ENCODE assay signal across 8 mouse cellular contexts in the genomic region with DNA sequence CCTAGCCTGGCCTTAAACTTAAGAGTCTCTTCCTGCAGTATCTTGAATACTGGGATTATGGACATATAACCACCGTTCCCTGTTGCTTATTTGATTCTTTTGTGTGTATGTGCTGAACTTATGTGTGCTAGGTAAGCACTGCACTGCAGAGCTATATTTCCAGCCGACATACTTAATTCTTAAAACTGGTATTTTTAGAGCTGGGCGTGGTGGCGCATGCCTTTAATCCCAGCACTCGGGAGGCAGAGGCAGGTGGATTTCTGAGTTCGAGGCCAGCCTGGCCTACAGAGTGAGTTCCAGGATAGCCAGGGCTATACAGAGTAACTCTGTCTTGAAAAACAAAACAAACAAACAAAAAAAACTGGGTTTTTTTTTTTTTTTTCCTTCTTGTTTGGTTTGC. TPM values are rescaled to one million over a fixed set of nuclear protein-coding genes. Genes with fewer than 3 reads are reported as not detected.
A peak's percentile ranks its signal among the peaks of the same experiment; 100 is the strongest.
DNase-seq lines count a peak whose midpoint lies in the region; ATAC-seq and TF ChIP-seq lines count a peak whose summit lies in the region.
"Not testable (repeated sequence)": the region's sequence is repeated elsewhere in the genome, so short reads cannot be mapped to it uniquely, and the experiment has no call there.

No protein-coding gene starts in this region.

- peak overlapping the region; percentile 94 for H3K4me2 ChIP-seq in hindbrain, embryonic 12.5 days (replicated peaks)
- H3K4me2 ChIP-seq in kidney, embryonic 15.5 days: peak overlapping the region; percentile 72
- peak overlapping the region; percentile 96 for H3K4me2 ChIP-seq in liver, embryonic 14.5 days (ENCODE audit: low read depth)
- H3K4me2 ChIP-seq in midbrain, embryonic 11.5 days: 0 out of 2 replicates have a peak overlapping the region, but pooled peaks have one; percentile 11
- peak overlapping the region; percentile 36 for H3K4me2 ChIP-seq in neural tube, embryonic 14.5 days (ENCODE audit: low read depth, low read length)

- ATAC-seq in G1E (ENCODE audit: extremely low read depth, insufficient number of reproducible peaks, low FRiP score, poor library complexity, severe bottlenecking); hindbrain, embryonic 12.5 days (ENCODE audit: low FRiP score); kidney, embryonic 15.5 days (replicated peaks; ENCODE audit: low FRiP score); liver, embryonic 14.5 days (ENCODE audit: insufficient read depth); midbrain, embryonic 11.5 days (ENCODE audit: low FRiP score); neural tube, embryonic 14.5 days (ENCODE audit: low read depth): not testable (repeated sequence)

- not testable (repeated sequence) for H3K9me3 ChIP-seq in G1E (replicated peaks); erythroblast, embryonic 14.5 days (ENCODE audit: control insufficient read depth, low read length); hindbrain, embryonic 12.5 days (replicated peaks); kidney, embryonic 15.5 days (replicated peaks); liver, embryonic 14.5 days (ENCODE audit: control insufficient read depth, low read length); midbrain, embryonic 11.5 days (ENCODE audit: control insufficient read depth, low read length); neural tube, embryonic 14.5 days (ENCODE audit: control insufficient read depth, low read length)

- not testable (repeated sequence) for TF ChIP-seq EP300 in liver, embryonic 14.5 days (IDR thresholded peaks at IDR 0.05; ENCODE audit: low read depth)

- H3K27me3 ChIP-seq in G1E (ENCODE audit: insufficient read depth, low read length); erythroblast, embryonic 14.5 days (ENCODE audit: control insufficient read depth); hindbrain, embryonic 12.5 days; kidney, embryonic 15.5 days; liver, embryonic 14.5 days (ENCODE audit: control insufficient read depth, insufficient read depth, low read length); midbrain, embryonic 11.5 days (ENCODE audit: control insufficient read depth, insufficient read depth, low read length); neural tube, embryonic 14.5 days (ENCODE audit: control insufficient read depth, insufficient read depth, low read length): not testable (repeated sequence)

- not testable (repeated sequence) for TF ChIP-seq CTCF in G1E (IDR thresholded peaks at IDR 0.05; ENCODE audit: low read depth, low read length); liver, embryonic 14.5 days (IDR thresholded peaks at IDR 0.05; ENCODE audit: low read depth)

- peaks cover 27% of the 10 kb centered on the region for H3K36me3 ChIP-seq in G1E (replicated peaks)
- H3K36me3 ChIP-seq in erythroblast, embryonic 14.5 days (ENCODE audit: control insufficient read depth): peaks cover 45% of the 10 kb centered on the region
- H3K36me3 ChIP-seq in hindbrain, embryonic 12.5 days; midbrain, embryonic 11.5 days (ENCODE audit: control insufficient read depth, insufficient read depth, low read length); neural tube, embryonic 14.5 days (ENCODE audit: control insufficient read depth, insufficient read depth, low read length): not testable (repeated sequence)
- peaks cover 26% of the 10 kb centered on the region for H3K36me3 ChIP-seq in kidney, embryonic 15.5 days
- H3K36me3 ChIP-seq in liver, embryonic 14.5 days (replicated peaks; ENCODE audit: control insufficient read depth, insufficient read depth, low read depth): peaks cover 16% of the 10 kb centered on the region

- not testable (repeated sequence) for H3K9ac ChIP-seq in hindbrain, embryonic 12.5 days; kidney, embryonic 15.5 days; midbrain, embryonic 11.5 days (ENCODE audit: low read length); neural tube, embryonic 14.5 days (replicated peaks; ENCODE audit: low read depth, low read length)
- H3K9ac ChIP-seq in liver, embryonic 14.5 days (replicated peaks): peak overlapping the region; percentile 33; the same call in 1 of the 2 replicates

- H3K4me1 ChIP-seq in G1E (ENCODE audit: insufficient read depth, low read depth, low read length): peaks cover 35% of the 10 kb centered on the region
- peaks cover 52% of the 10 kb centered on the region for H3K4me1 ChIP-seq in erythroblast, embryonic 14.5 days (ENCODE audit: control insufficient read depth)
- peaks cover 28% of the 10 kb centered on the region for H3K4me1 ChIP-seq in hindbrain, embryonic 12.5 days
- H3K4me1 ChIP-seq in kidney, embryonic 15.5 days: peaks cover 21% of the 10 kb centered on the region
- peaks cover 20 to 33% of the 10 kb centered on the region in 2 experiments for H3K4me1 ChIP-seq in liver, embryonic 14.5 days (replicated peaks; ENCODE audit: control insufficient read depth in 2 of 2, insufficient read depth in 2 of 2, low read length in 1 of 2)
- peaks cover 21% of the 10 kb centered on the region for H3K4me1 ChIP-seq in midbrain, embryonic 11.5 days (ENCODE audit: control insufficient read depth, insufficient read depth, low read length)
- peaks cover 16% of the 10 kb centered on the region; the same call in 1 of the 2 replicates for H3K4me1 ChIP-seq in neural tube, embryonic 14.5 days (ENCODE audit: control insufficient read depth, insufficient read depth, low read length)

- WGBS in hindbrain, embryonic 12.5 days: 94% methylated on average over 6 of the region's 6 CpGs
- WGBS in kidney, embryonic 15.5 days: 93% methylated on average over 6 of the region's 6 CpGs
- 70% methylated on average over 6 of the region's 6 CpGs for WGBS in liver, embryonic 14.5 days (ENCODE audit: insufficient replicate concordance)
- WGBS in midbrain, embryonic 11.5 days: 93% methylated on average over 6 of the region's 6 CpGs
- WGBS in neural tube, embryonic 14.5 days: 94% methylated on average over 6 of the region's 6 CpGs

- H3K4me3 ChIP-seq in G1E (ENCODE audit: low read depth, low read length): peak overlapping the region; percentile 44; the same call in 1 of the 2 replicates
- peak overlapping the region; percentile 79 for H3K4me3 ChIP-seq in erythroblast, embryonic 14.5 days (replicated peaks)
- H3K4me3 ChIP-seq in hindbrain, embryonic 12.5 days; midbrain, embryonic 11.5 days (ENCODE audit: low read depth, low read length); neural tube, embryonic 14.5 days (ENCODE audit: low read depth, low read length): not testable (repeated sequence)
- H3K4me3 ChIP-seq in kidney, embryonic 15.5 days (replicated peaks): 0 out of 2 replicates have a peak overlapping the region, but pooled peaks have one; percentile 66
- peak overlapping the region; percentile 51 to 100; a peak in 3 of 4 replicates for H3K4me3 ChIP-seq in liver, embryonic 14.5 days (ENCODE audit: insufficient read depth in 1 of 2, low read depth in 2 of 2, low read length in 2 of 2)

- not testable (repeated sequence) for DNase-seq in G1E (ENCODE audit: low spot score); liver, embryonic 14.5 days (ENCODE audit: low read depth in 3 of 3, low spot score in 3 of 3); midbrain, embryonic 11.5 days (ENCODE audit: low spot score, missing footprints)
- DNase-seq in heart, adult 11 months: peak; percentile 58

- not testable (repeated sequence) for H3K27ac ChIP-seq in hindbrain, embryonic 12.5 days; kidney, embryonic 15.5 days; liver, embryonic 14.5 days; midbrain, embryonic 11.5 days (ENCODE audit: low read depth, low read length); neural tube, embryonic 14.5 days (ENCODE audit: low read depth, low read length)

RNA-seq across cellular contexts. Expression of a gene that starts 2.6 kb away (rescaled TPM):
- total RNA-seq in G1E (2014; fragmentation: Nextera tagmentation) (87.7 and 91.5 TPM in 2 replicates), G1E (2017) (59.1 and 66.4 TPM in 2 replicates)
- 29.9 and 42.5 TPM in 2 replicates for polyA plus RNA-seq in G1E (2012)
- polyA plus RNA-seq in erythroblast, embryonic 14.5 days (2012): 0.88 and 1.4 TPM in 2 replicates
- 46.7 and 51.4 TPM in 2 replicates for polyA plus RNA-seq in hindbrain, embryonic 12.5 days (2016; fragmentation: Nextera tagmentation; extraction: Ambion mirVana)
- 45.8 and 49.3 TPM in 2 replicates for polyA plus RNA-seq in kidney, embryonic 15.5 days (2015; fragmentation: Nextera tagmentation; extraction: Ambion mirVana)
- 13.6 and 17.3 TPM in 2 replicates for polyA plus RNA-seq in liver, embryonic 14.5 days (2012; rRNA removed)
- polyA plus RNA-seq in liver, embryonic 14.5 days (2014; fragmentation: Nextera tagmentation; extraction: Ambion mirVana): 25.3 and 28.1 TPM in 2 replicates
- 66.8 and 73.4 TPM in 2 replicates for polyA plus RNA-seq in midbrain, embryonic 11.5 days (2014; fragmentation: Nextera tagmentation; extraction: Ambion mirVana)
- polyA plus RNA-seq in neural tube, embryonic 14.5 days (2014; fragmentation: Nextera tagmentation; extraction: Ambion mirVana): 47.6 and 50.5 TPM in 2 replicates

RNA-seq across cellular contexts. Expression of a gene that starts 41.1 kb away (rescaled TPM):
- total RNA-seq in G1E (2014; fragmentation: Nextera tagmentation) (6.1 and 11.7 TPM in 2 replicates), G1E (2017) (11.3 and 11.4 TPM in 2 replicates)
- polyA plus RNA-seq in G1E (2012): 1.3 and 2.0 TPM in 2 replicates
- 0.09 and 0.10 TPM in 2 replicates for polyA plus RNA-seq in erythroblast, embryonic 14.5 days (2012)
- polyA plus RNA-seq in hindbrain, embryonic 12.5 days (2016; fragmentation: Nextera tagmentation; extraction: Ambion mirVana): 6.7 and 7.0 TPM in 2 replicates
- 6.7 and 7.5 TPM in 2 replicates for polyA plus RNA-seq in kidney, embryonic 15.5 days (2015; fragmentation: Nextera tagmentation; extraction: Ambion mirVana)
- 2.3 and 2.6 TPM in 2 replicates for polyA plus RNA-seq in liver, embryonic 14.5 days (2012; rRNA removed)
- polyA plus RNA-seq in liver, embryonic 14.5 days (2014; fragmentation: Nextera tagmentation; extraction: Ambion mirVana): 1.1 and 1.2 TPM in 2 replicates
- polyA plus RNA-seq in midbrain, embryonic 11.5 days (2014; fragmentation: Nextera tagmentation; extraction: Ambion mirVana): 2.8 and 3.7 TPM in 2 replicates
- polyA plus RNA-seq in neural tube, embryonic 14.5 days (2014; fragmentation: Nextera tagmentation; extraction: Ambion mirVana): 2.9 and 3.3 TPM in 2 replicates

Comparison
In these comparisons a context has a peak if more than half of its experiments do, and no peak if none do; other contexts are left out.
1. H3K4me2 ChIP-seq: peak in every context shown above with its lines; median percentile 96 in liver, embryonic 14.5 days; 94 in hindbrain, embryonic 12.5 days; 72 in kidney, embryonic 15.5 days; 36 in neural tube, embryonic 14.5 days; 11 in midbrain, embryonic 11.5 days.